Mouse (Mus musculus) E14TG2a.4 (cell line): ENCODE measurements around the gene Sgms1.

Source experiments
- H3K27me3 ChIP-seq: 2 replicates; pipeline ENCODE4 v1.6.1; 2014; ENCODE audit warnings: low read length, control low read depth; ENCODE audit not compliant: insufficient read depth
- H3K36me3 ChIP-seq: 2 replicates; pipeline ENCODE4 v1.6.1; 2014; ENCODE audit warnings: low read length, control low read depth; ENCODE audit not compliant: insufficient read depth
- H3K4me1 ChIP-seq: replicated peaks from 2 replicates; pipeline ENCODE4 v1.6.1; 2014; ENCODE audit warnings: low read depth, low read length, control low read depth
- H3K4me3 ChIP-seq: replicated peaks from 2 replicates; pipeline ENCODE4 v1.5.1; 2014; ENCODE audit warnings: mild to moderate bottlenecking, low read length
- H3K9me3 ChIP-seq: 2 replicates; pipeline ENCODE4 v1.6.1; 2014; ENCODE audit warnings: low read length, control low read depth
- CTCF ChIP-seq: conservative IDR thresholded peaks from 2 replicates; pipeline ENCODE4 v1.5.1; 2014; ENCODE audit warnings: low read length
- NANOG ChIP-seq: IDR thresholded peaks from 2 replicates; pipeline ENCODE4 v1.6.1; 2014; ENCODE audit warnings: borderline replicate concordance, low read length, mixed read lengths
- POU5F1 ChIP-seq: IDR thresholded peaks from 2 replicates; pipeline ENCODE4 v1.6.1; 2014; ENCODE audit warnings: low read length, borderline replicate concordance

Sgms1 gene

GRCm38 (mm10) chr19:32260869-32261688 is 128.4 kb downstream of the Sgms1 start:
- Histone ChIP-seq H3K4me1 (peaks cover 90% of the 10 kb centered on the region), H3K27me3 (no peaks in the 10 kb centered on the region), H3K9me3 (no peaks in the 10 kb centered on the region), H3K36me3 (no peaks in the 10 kb centered on the region), H3K4me3 (0 out of 2 replicates have a peak overlapping the region, but pooled peaks have one; percentile 14)
- TF ChIP-seq NANOG (peak; percentile 92), CTCF (no peak)

- no peaks in the 10 kb centered on the region for H3K9me3 ChIP-seq
- peaks cover 94% of the 10 kb centered on the region for H3K4me1 ChIP-seq
- no peaks in the 10 kb centered on the region for H3K36me3 ChIP-seq
- peak overlapping the region; percentile 50 for H3K4me3 ChIP-seq
- TF ChIP-seq CTCF (no peak), POU5F1 (no peak), NANOG (no peak)
- no peaks in the 10 kb centered on the region for H3K27me3 ChIP-seq
Measured at GRCm38 (mm10) chr19:32259830-32260229, 129.7 kb downstream of the Sgms1 start.

- Histone ChIP-seq H3K4me1 (peaks cover 93% of the 10 kb centered on the region), H3K9me3 (no peaks in the 10 kb centered on the region), H3K36me3 (no peaks in the 10 kb centered on the region), H3K27me3 (no peaks in the 10 kb centered on the region), H3K4me3 (peak overlapping the region; percentile 50; the same call in 1 of the 2 replicates)
- TF ChIP-seq NANOG = no peak
- TF ChIP-seq POU5F1 = no peak
- TF ChIP-seq CTCF = no peak
Measured at GRCm38 (mm10) chr19:32259048-32259447, 130.5 kb downstream of the Sgms1 start.

- TF ChIP-seq CTCF (no peak), NANOG (no peak), POU5F1 (no peak)
- no peaks in the 10 kb centered on the region for H3K36me3 ChIP-seq
- H3K4me3 ChIP-seq = peak overlapping the region; percentile 2; the same call in 1 of the 2 replicates
- peaks cover 93% of the 10 kb centered on the region for H3K4me1 ChIP-seq
- no peaks in the 10 kb centered on the region for H3K9me3 ChIP-seq
- no peaks in the 10 kb centered on the region for H3K27me3 ChIP-seq
Measured at GRCm38 (mm10) chr19:32258146-32258545, 131.4 kb downstream of the Sgms1 start.

DNA sequence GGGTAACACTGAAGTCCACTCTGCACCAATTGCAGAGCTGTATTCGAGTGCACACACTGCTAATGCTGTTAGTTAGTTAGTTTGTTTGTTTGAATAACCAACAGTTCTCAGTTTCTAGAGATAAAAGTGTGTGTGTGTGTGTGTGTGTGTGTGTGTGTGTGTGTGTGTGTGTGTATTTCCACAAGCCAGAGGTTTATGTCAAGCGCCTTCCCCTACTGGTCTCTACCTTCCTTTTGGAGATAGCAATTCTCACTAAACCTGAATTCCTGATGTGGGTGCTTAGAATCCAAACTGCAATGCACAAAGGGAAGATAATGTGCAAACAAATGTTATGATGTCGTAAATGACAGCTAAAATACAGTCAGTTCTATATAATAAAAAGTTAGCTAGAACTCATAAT is 131.9 kb downstream of the Sgms1 start:
- Histone ChIP-seq H3K4me1 (peaks cover 94% of the 10 kb centered on the region), H3K27me3 (no peaks in the 10 kb centered on the region), H3K9me3 (no peaks in the 10 kb centered on the region), H3K36me3 (no peaks in the 10 kb centered on the region), H3K4me3 (no peak overlapping the region)
- TF ChIP-seq POU5F1 (no peak), CTCF (no peak), NANOG (no peak)

- Histone ChIP-seq H3K36me3 (no peaks in the 10 kb centered on the region), H3K27me3 (no peaks in the 10 kb centered on the region), H3K4me3 (peak overlapping the region; percentile 30), H3K4me1 (peaks cover 94% of the 10 kb centered on the region), H3K9me3 (no peaks in the 10 kb centered on the region)
- TF ChIP-seq POU5F1 (no peak), CTCF (no peak), NANOG (no peak)
Measured at GRCm38 (mm10) chr19:32256706-32257415, 132.7 kb downstream of the Sgms1 start.

DNA sequence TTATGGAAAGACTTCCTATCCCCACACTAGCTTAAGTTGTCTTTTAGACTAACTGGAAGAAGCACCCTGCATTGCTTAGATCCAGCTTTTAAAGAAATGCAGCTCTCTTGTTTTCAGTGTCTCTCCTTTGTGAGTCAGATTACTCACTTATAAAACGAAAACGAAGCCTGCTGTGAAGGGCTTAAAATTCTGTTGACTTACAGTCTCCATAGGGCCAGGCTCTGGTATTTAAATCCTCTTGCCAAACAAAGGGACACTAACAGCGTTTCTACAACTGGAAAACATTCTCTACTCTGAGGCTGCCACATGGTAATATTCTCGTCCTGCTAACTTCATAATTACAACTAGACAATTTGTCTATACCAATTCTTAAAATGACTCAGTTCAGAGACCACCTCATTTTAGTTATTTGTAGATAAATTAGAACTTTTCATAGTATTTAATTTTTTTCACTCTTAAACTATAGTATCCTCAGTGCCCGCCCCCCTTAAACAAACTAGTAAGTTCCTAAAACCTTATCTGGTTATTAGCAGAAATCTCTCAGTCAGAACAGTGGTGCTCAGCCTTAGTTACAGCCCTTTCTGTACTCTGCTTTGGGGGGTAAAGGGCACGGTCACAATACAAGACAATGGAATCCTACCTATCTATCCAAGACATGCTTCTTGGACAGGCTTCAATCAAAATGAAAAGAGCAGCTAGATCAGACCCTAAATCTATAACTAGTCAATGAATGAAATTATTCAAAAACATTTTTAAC is 133.9 kb downstream of the Sgms1 start:
- Histone ChIP-seq H3K27me3 (no peaks in the 10 kb centered on the region), H3K4me1 (peaks cover 94% of the 10 kb centered on the region), H3K36me3 (0 out of 2 replicates have a peak, but pooled peaks cover 1% of the 10 kb centered on the region), H3K4me3 (peak overlapping the region; percentile 30), H3K9me3 (no peaks in the 10 kb centered on the region)
- peak; percentile 92 for TF ChIP-seq NANOG
- no peak for TF ChIP-seq CTCF
